31 mouse cellular contexts compared by ENCODE assay signal in the genomic region with DNA sequence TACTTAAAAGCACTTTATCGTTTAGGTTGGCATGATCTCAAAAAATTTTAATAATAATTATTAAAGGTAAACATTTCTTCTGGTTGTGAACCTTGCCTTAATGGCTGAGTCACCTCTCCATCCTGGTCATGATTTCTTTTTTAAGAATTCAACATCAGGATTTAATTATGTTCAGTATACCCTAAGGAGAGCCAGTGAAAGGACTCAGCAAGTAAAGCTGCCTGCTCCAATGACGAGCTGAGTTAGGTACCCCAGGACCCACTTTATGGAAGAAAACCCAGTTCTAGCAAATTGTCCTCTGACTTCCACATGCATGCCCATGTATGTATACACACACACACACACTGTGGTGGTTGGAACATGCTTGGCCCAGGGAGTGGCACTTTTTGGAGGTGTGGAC. TPM values are rescaled to one million over a fixed set of nuclear protein-coding genes. Genes with fewer than 3 reads are reported as not detected.
DNase-seq lines count a peak whose midpoint lies in the region; ATAC-seq lines count a peak whose summit lies in the region.
"Had no signal": no experiment of that assay in that cellular context is flagged by ENCODE, and none has a peak within 500 bp of the region (broad histone marks: within the 10 kb centered on the region; RNA-seq: fewer than 3 reads in every experiment).

No protein-coding gene starts in this region.

- no peak overlapping the region for H3K9ac ChIP-seq in limb, embryonic 11.5 days (ENCODE audit: low read length)
- no peak overlapping the region for H3K9ac ChIP-seq in intestine, embryonic 15.5 days
- H3K9ac ChIP-seq: embryonic facial prominence, embryonic 12.5 days; embryonic facial prominence, embryonic 15.5 days; forebrain, embryonic 13.5 days; heart, embryonic 13.5 days; hindbrain, embryonic 14.5 days had no signal

- no peak for DNase-seq in limb, embryonic 11.5 days (ENCODE audit: low spot score)
- DNase-seq in limb, embryonic 10.5 days (ENCODE audit: low spot score) = no peak
- peak; percentile 32 for DNase-seq in 3T3-L1 (ENCODE audit: low read depth, low spot score)
- DNase-seq in fibroblast of lung, adult 2 months (ENCODE audit: low read depth) = peak; percentile 13
- no peak for DNase-seq in heart, embryonic 10.5 days (ENCODE audit: low spot score)
- DNase-seq: adrenal gland, adult 2 months; adrenal gland, postnatal 14 days; B cell, adult 2 months; cerebellum, adult 11 months; cerebellum, adult 2 months; cerebellum, adult 9-11 months; cerebellum, postnatal 25 days; gastrocnemius, adult 2 months; gastrocnemius, postnatal 25 days; heart, adult 18-20 months; heart, postnatal 14 days; heart, postnatal 4 days had no signal

- H3K4me3 ChIP-seq in limb, embryonic 11.5 days (ENCODE audit: low read depth, low read length) = no peak overlapping the region
- H3K4me3 ChIP-seq in limb, embryonic 10.5 days = no peak overlapping the region
- H3K4me3 ChIP-seq in intestine, embryonic 15.5 days (replicated peaks) = no peak overlapping the region
- no peak overlapping the region for H3K4me3 ChIP-seq in heart, embryonic 10.5 days
- H3K4me3 ChIP-seq: embryonic facial prominence, embryonic 12.5 days; embryonic facial prominence, embryonic 15.5 days; erythroblast, embryonic 14.5 days; forebrain, embryonic 10.5 days; forebrain, embryonic 13.5 days; gastrocnemius, adult 2 months; heart, embryonic 13.5 days had no signal

- no peaks in the 10 kb centered on the region for H3K27me3 ChIP-seq in limb, embryonic 11.5 days (ENCODE audit: control insufficient read depth, insufficient read depth, low read length)
- H3K27me3 ChIP-seq in limb, embryonic 10.5 days (ENCODE audit: low read depth, poor library complexity, severe bottlenecking) = no peaks in the 10 kb centered on the region
- no peaks in the 10 kb centered on the region for H3K27me3 ChIP-seq in intestine, embryonic 15.5 days (replicated peaks)
- H3K27me3 ChIP-seq in heart, embryonic 10.5 days (ENCODE audit: insufficient read depth, poor library complexity, severe bottlenecking) = no peaks in the 10 kb centered on the region
- H3K27me3 ChIP-seq: CH12.LX; embryonic facial prominence, embryonic 12.5 days; embryonic facial prominence, embryonic 15.5 days; forebrain, embryonic 13.5 days; heart, embryonic 13.5 days had no signal

- WGBS in limb, embryonic 11.5 days = 53% methylated on average over 2 of the region's 2 CpGs
- WGBS in limb, embryonic 10.5 days = 63% methylated on average over 2 of the region's 2 CpGs
- WGBS in intestine, embryonic 15.5 days = 90% methylated on average over 2 of the region's 2 CpGs
- WGBS in heart, embryonic 10.5 days = 79% methylated on average over 2 of the region's 2 CpGs

- H3K27ac ChIP-seq in limb, embryonic 11.5 days (replicated peaks; ENCODE audit: low read depth, low read length) = no peak overlapping the region
- H3K27ac ChIP-seq in limb, embryonic 10.5 days = no peak overlapping the region
- H3K27ac ChIP-seq in intestine, embryonic 15.5 days = no peak overlapping the region
- H3K27ac ChIP-seq in heart, embryonic 10.5 days = no peak overlapping the region
- H3K27ac ChIP-seq: embryonic facial prominence, embryonic 12.5 days; embryonic facial prominence, embryonic 15.5 days; forebrain, embryonic 10.5 days; forebrain, embryonic 13.5 days; gastrocnemius, adult 2 months; heart, embryonic 13.5 days; hindbrain, embryonic 14.5 days; hindbrain, postnatal 0 days had no signal

- no peak overlapping the region for H3K4me2 ChIP-seq in limb, embryonic 11.5 days (ENCODE audit: low read depth, severe bottlenecking)
- no peak overlapping the region for H3K4me2 ChIP-seq in intestine, embryonic 15.5 days (replicated peaks)
- H3K4me2 ChIP-seq: embryonic facial prominence, embryonic 12.5 days; embryonic facial prominence, embryonic 15.5 days; forebrain, embryonic 13.5 days; heart, embryonic 13.5 days; hindbrain, embryonic 14.5 days had no signal

- H3K4me1 ChIP-seq in limb, embryonic 11.5 days (ENCODE audit: control insufficient read depth, insufficient read depth, low read length) = peaks cover 3% of the 10 kb centered on the region; the same call in 1 of the 2 replicates
- H3K4me1 ChIP-seq in limb, embryonic 10.5 days = peaks cover 15% of the 10 kb centered on the region
- no peaks in the 10 kb centered on the region for H3K4me1 ChIP-seq in intestine, embryonic 15.5 days (replicated peaks)
- peaks cover 8% of the 10 kb centered on the region; the same call in 1 of the 2 replicates for H3K4me1 ChIP-seq in heart, embryonic 10.5 days
- H3K4me1 ChIP-seq: embryonic facial prominence, embryonic 15.5 days; forebrain, embryonic 13.5 days had no signal

- no peaks in the 10 kb centered on the region for H3K9me3 ChIP-seq in limb, embryonic 11.5 days (ENCODE audit: control insufficient read depth, low read length)
- H3K9me3 ChIP-seq in limb, embryonic 10.5 days (replicated peaks) = no peaks in the 10 kb centered on the region
- H3K9me3 ChIP-seq in intestine, embryonic 15.5 days = no peaks in the 10 kb centered on the region
- H3K9me3 ChIP-seq in heart, embryonic 10.5 days = no peaks in the 10 kb centered on the region
- H3K9me3 ChIP-seq: embryonic facial prominence, embryonic 12.5 days; embryonic facial prominence, embryonic 15.5 days; forebrain, embryonic 10.5 days; forebrain, embryonic 13.5 days; heart, embryonic 13.5 days had no signal

- peak; percentile 51; the same call in 1 of the 2 replicates for ATAC-seq in limb, embryonic 11.5 days (ENCODE audit: insufficient number of reproducible peaks, low FRiP score, low TSS enrichment, low read depth)
- ATAC-seq in intestine, embryonic 15.5 days = no peak
- ATAC-seq: forebrain, embryonic 13.5 days; forebrain, embryonic 16.5 days; hindbrain, postnatal 0 days; inflammation-experienced regulatory T-cells, adult 6 months had no signal

- no peaks in the 10 kb centered on the region for H3K36me3 ChIP-seq in limb, embryonic 11.5 days (ENCODE audit: control insufficient read depth, insufficient read depth, low read length)
- no peaks in the 10 kb centered on the region for H3K36me3 ChIP-seq in limb, embryonic 10.5 days
- no peaks in the 10 kb centered on the region for H3K36me3 ChIP-seq in intestine, embryonic 15.5 days
- H3K36me3 ChIP-seq in heart, embryonic 10.5 days = no peaks in the 10 kb centered on the region
- H3K36me3 ChIP-seq: embryonic facial prominence, embryonic 12.5 days; embryonic facial prominence, embryonic 15.5 days; forebrain, embryonic 10.5 days; G1E; heart, embryonic 13.5 days had no signal

RNA-seq across cellular contexts. Expression of a gene that starts 5.3 kb away (rescaled TPM):
- 54.7 and 57.6 TPM in 2 replicates for polyA plus RNA-seq in limb, embryonic 11.5 days (2014; fragmentation: Nextera tagmentation; extraction: Ambion mirVana)
- 47.2 and 57.7 TPM in 2 replicates for polyA plus RNA-seq in limb, embryonic 10.5 days (2016; fragmentation: Nextera tagmentation; extraction: Ambion mirVana)
- 136 and 138 TPM in 2 replicates for polyA plus RNA-seq in intestine, embryonic 15.5 days (2015; fragmentation: Nextera tagmentation; extraction: Ambion mirVana)
- 72.7 and 75.8 TPM in 2 replicates for polyA plus RNA-seq in heart, embryonic 10.5 days (2016; fragmentation: Nextera tagmentation; extraction: Ambion mirVana)

RNA-seq across cellular contexts. Expression of a gene that starts 54.9 kb away (rescaled TPM):
- not detected in 2 replicates for polyA plus RNA-seq in limb, embryonic 11.5 days (2014; fragmentation: Nextera tagmentation; extraction: Ambion mirVana)
- not detected in 2 replicates for polyA plus RNA-seq in limb, embryonic 10.5 days (2016; fragmentation: Nextera tagmentation; extraction: Ambion mirVana)
- polyA plus RNA-seq in intestine, embryonic 15.5 days (2015; fragmentation: Nextera tagmentation; extraction: Ambion mirVana) = 234 and 297 TPM in 2 replicates
- not detected in 2 replicates for polyA plus RNA-seq in heart, embryonic 10.5 days (2016; fragmentation: Nextera tagmentation; extraction: Ambion mirVana)
- polyA plus RNA-seq: adrenal gland, adult 2 months; cerebellum, adult 2 months; erythroblast, embryonic 14.5 days; forebrain, embryonic 10.5 days; forebrain, embryonic 16.5 days; G1E; hindbrain, embryonic 11.5 days; hindbrain, embryonic 14.5 days; inflammation-experienced regulatory T-cells, adult 6 months had no signal

Comparison
In these comparisons a context has a peak if more than half of its experiments do, and no peak if none do; other contexts are left out.
1. DNase-seq: peak in 3T3-L1 (single experiment) and fibroblast of lung, adult 2 months (single experiment); none in limb, embryonic 11.5 days (single experiment), limb, embryonic 10.5 days (single experiment) and heart, embryonic 10.5 days (single experiment).
2. RNA of a gene that starts 54.9 kb away (polyA plus RNA-seq): 234 to 297 TPM in intestine, embryonic 15.5 days; not detected in limb, embryonic 11.5 days, not detected in limb, embryonic 10.5 days and not detected in heart, embryonic 10.5 days; every median in the first group is over 100 times any median in the second.